Mouse (Mus musculus) hindbrain, embryonic 13.5 days (tissue): ENCODE results near the gene Depdc1b. TPM values are rescaled to one million over a fixed set of nuclear protein-coding genes. Genes with fewer than 3 reads are reported as not detected.

Experiments used
- ATAC-seq: fragments of 200-750 bp; cut with Nextera tagmentation; 2 replicates; pipeline ENCODE4 v1.8.0; 2017; ENCODE audit warnings: moderate TSS enrichment; ENCODE audit not compliant: low FRiP score
- H3K27ac ChIP-seq: fragments of 300-500 bp; sonication (generic); 2 replicates; pipeline ENCODE4 v1.5.1; 2015; ENCODE audit warnings: inconsistent platforms, mild to moderate bottlenecking, moderate library complexity
- H3K27me3 ChIP-seq: fragments of 300-500 bp; sonication (generic); 2 replicates; pipeline ENCODE4 v1.6.1; 2015; ENCODE audit warnings: mild to moderate bottlenecking, inconsistent platforms
- H3K36me3 ChIP-seq: fragments of 300-500 bp; sonication (generic); 2 replicates; pipeline ENCODE4 v1.6.1; 2015; ENCODE audit warnings: mild to moderate bottlenecking, inconsistent platforms
- H3K4me1 ChIP-seq: fragments of 300-500 bp; sonication (generic); replicated peaks from 2 replicates; pipeline ENCODE4 v1.6.1; 2015; ENCODE audit warnings: inconsistent platforms
- H3K4me2 ChIP-seq: fragments of 300-500 bp; sonication (generic); 2 replicates; pipeline ENCODE4 v1.6.1; 2015; ENCODE audit warnings: inconsistent platforms, mild to moderate bottlenecking, moderate library complexity
- H3K4me3 ChIP-seq: fragments of 300-500 bp; sonication (generic); 2 replicates; pipeline ENCODE4 v1.5.1; 2015; ENCODE audit warnings: mild to moderate bottlenecking, inconsistent platforms
- H3K9ac ChIP-seq: fragments of 300-500 bp; sonication (generic); 2 replicates; pipeline ENCODE4 v1.6.1; 2015; ENCODE audit warnings: mild to moderate bottlenecking, inconsistent platforms
- H3K9me3 ChIP-seq: fragments of 300-500 bp; sonication (generic); 2 replicates; pipeline ENCODE4 v1.6.1; 2016; ENCODE audit warnings: inconsistent platforms
- WGBS: fragments of 180-500 bp; shearing (Covaris S2); methylation state at CpG from one replicate; pipeline ENCODE4 v1.1.7; 2015; 5-methylcytosine and 5-hydroxymethylcytosine counted together
- polyA plus RNA-seq: library from polyadenylated mRNA; unstranded; fragments of >200 nt; fragmentation: Nextera tagmentation; extraction: Ambion mirVana; gene quantifications from 2 replicates; pipeline ENCODE4 v1.2.1, GENCODE M21; 2015

Gene Depdc1b
- polyA plus RNA-seq, 1 experiment from 2014 or later, result 2.3 TPM

- Histone ChIP-seq H3K27ac (no peak overlapping the region), H3K4me2 (no peak overlapping the region), H3K36me3 (no peaks in the 10 kb centered on the region), H3K9me3 (no peaks in the 10 kb centered on the region), H3K4me1 (0 out of 2 replicates have a peak, but pooled peaks cover 4% of the 10 kb centered on the region), H3K4me3 (no peak overlapping the region), H3K9ac (no peak overlapping the region), H3K27me3 (no peaks in the 10 kb centered on the region)
- WGBS, result 89% methylated on average over 7 of the region's 7 CpGs
- no peak for ATAC-seq
Measured at GRCm38 (mm10) chr13:108338076-108338836, 22.1 kb downstream of the Depdc1b start.

GRCm38 (mm10) chr13:108339907-108340596 lies 23.9 kb downstream of the Depdc1b start:
- no peak for ATAC-seq
- 88% methylated on average over 10 of the region's 10 CpGs for WGBS
- Histone ChIP-seq H3K27me3 (no peaks in the 10 kb centered on the region), H3K36me3 (no peaks in the 10 kb centered on the region), H3K9me3 (no peaks in the 10 kb centered on the region), H3K4me2 (no peak overlapping the region), H3K9ac (no peak overlapping the region), H3K27ac (no peak overlapping the region), H3K4me1 (0 out of 2 replicates have a peak, but pooled peaks cover 4% of the 10 kb centered on the region), H3K4me3 (no peak overlapping the region)

GRCm38 (mm10) chr13:108341585-108341984 lies 25.5 kb downstream of the Depdc1b start:
- Histone ChIP-seq H3K27ac (no peak overlapping the region), H3K36me3 (no peaks in the 10 kb centered on the region), H3K4me3 (no peak overlapping the region), H3K4me1 (0 out of 2 replicates have a peak, but pooled peaks cover 4% of the 10 kb centered on the region), H3K27me3 (no peaks in the 10 kb centered on the region), H3K9ac (no peak overlapping the region), H3K9me3 (no peaks in the 10 kb centered on the region), H3K4me2 (no peak overlapping the region)
- 75% methylated on average over 7 of the region's 7 CpGs for whole genome bisulfite sequencing
- ATAC-seq, result no peak

GRCm38 (mm10) chr13:108345756-108346155 lies 29.6 kb downstream of the Depdc1b start:
- Histone ChIP-seq H3K36me3 (no peaks in the 10 kb centered on the region), H3K4me3 (no peak overlapping the region), H3K4me1 (no peaks in the 10 kb centered on the region), H3K27ac (no peak overlapping the region), H3K9me3 (no peaks in the 10 kb centered on the region), H3K4me2 (no peak overlapping the region), H3K9ac (no peak overlapping the region), H3K27me3 (no peaks in the 10 kb centered on the region)
- 89% methylated on average over 4 of the region's 4 CpGs for WGBS
- ATAC-seq, result no peak

GRCm38 (mm10) chr13:108347016-108347415 lies 30.9 kb downstream of the Depdc1b start:
- no peaks in the 10 kb centered on the region for H3K27me3 ChIP-seq
- H3K9me3 ChIP-seq, result no peaks in the 10 kb centered on the region
- no peak overlapping the region for H3K4me2 ChIP-seq
- ATAC-seq, result peak; percentile 61; the same call in 1 of the 2 replicates
- H3K9ac ChIP-seq, result no peak overlapping the region
- 51% methylated on average over 4 of the region's 4 CpGs for WGBS
- no peak overlapping the region for H3K4me3 ChIP-seq
- H3K27ac ChIP-seq, result no peak overlapping the region
- no peaks in the 10 kb centered on the region for H3K36me3 ChIP-seq
- no peaks in the 10 kb centered on the region for H3K4me1 ChIP-seq

GRCm38 (mm10) chr13:108349624-108350023 lies 33.5 kb downstream of the Depdc1b start:
- H3K36me3 ChIP-seq, result no peaks in the 10 kb centered on the region
- H3K4me1 ChIP-seq, result no peaks in the 10 kb centered on the region
- H3K4me3 ChIP-seq, result no peak overlapping the region
- H3K4me2 ChIP-seq, result no peak overlapping the region
- 72% methylated on average over 5 of the region's 5 CpGs for WGBS
- H3K27me3 ChIP-seq, result no peaks in the 10 kb centered on the region
- H3K9me3 ChIP-seq, result no peaks in the 10 kb centered on the region
- no peak for ATAC-seq
- no peak overlapping the region for H3K9ac ChIP-seq
- no peak overlapping the region for H3K27ac ChIP-seq

GRCm38 (mm10) chr13:108353781-108354180 lies 37.6 kb downstream of the Depdc1b start:
- 91% methylated on average over 5 of the region's 5 CpGs for WGBS
- H3K9ac ChIP-seq, result no peak overlapping the region
- no peak overlapping the region for H3K4me2 ChIP-seq
- no peak for ATAC-seq
- no peak overlapping the region for H3K27ac ChIP-seq
- no peaks in the 10 kb centered on the region for H3K36me3 ChIP-seq
- no peak overlapping the region for H3K4me3 ChIP-seq
- H3K9me3 ChIP-seq, result no peaks in the 10 kb centered on the region
- peaks cover 11% of the 10 kb centered on the region for H3K4me1 ChIP-seq
- H3K27me3 ChIP-seq, result no peaks in the 10 kb centered on the region

- no peak for ATAC-seq
- H3K27me3 ChIP-seq, result no peaks in the 10 kb centered on the region
- no peaks in the 10 kb centered on the region for H3K36me3 ChIP-seq
- no peak overlapping the region for H3K4me3 ChIP-seq
- H3K4me1 ChIP-seq, result peaks cover 13% of the 10 kb centered on the region
- no peak overlapping the region for H3K4me2 ChIP-seq
- H3K9ac ChIP-seq, result no peak overlapping the region
- no peak overlapping the region for H3K27ac ChIP-seq
- 91% methylated on average over 12 of the region's 12 CpGs for WGBS
- H3K9me3 ChIP-seq, result no peaks in the 10 kb centered on the region
Measured at GRCm38 (mm10) chr13:108354804-108355552, 38.8 kb downstream of the Depdc1b start.

- no peak overlapping the region for H3K9ac ChIP-seq
- no peak overlapping the region for H3K4me3 ChIP-seq
- H3K27ac ChIP-seq, result no peak overlapping the region
- 53% methylated on average over 10 of the region's 10 CpGs for WGBS
- no peak overlapping the region for H3K4me2 ChIP-seq
- H3K36me3 ChIP-seq, result no peaks in the 10 kb centered on the region
- H3K4me1 ChIP-seq, result peaks cover 13% of the 10 kb centered on the region
- no peaks in the 10 kb centered on the region for H3K9me3 ChIP-seq
- no peaks in the 10 kb centered on the region for H3K27me3 ChIP-seq
- ATAC-seq, result no peak
Measured at GRCm38 (mm10) chr13:108357362-108357761, 41.2 kb downstream of the Depdc1b start.

GRCm38 (mm10) chr13:108358228-108358627 lies 42.1 kb downstream of the Depdc1b start:
- Histone ChIP-seq H3K27ac (no peak overlapping the region), H3K9me3 (no peaks in the 10 kb centered on the region), H3K27me3 (no peaks in the 10 kb centered on the region), H3K4me1 (peaks cover 13% of the 10 kb centered on the region), H3K36me3 (no peaks in the 10 kb centered on the region), H3K4me3 (no peak overlapping the region), H3K9ac (no peak overlapping the region), H3K4me2 (no peak overlapping the region)
- peak; percentile 46; the same call in 1 of the 2 replicates for ATAC-seq
- WGBS, result 48% methylated on average over 3 of the region's 3 CpGs

GRCm38 (mm10) chr13:108367496-108367895 lies 51.4 kb downstream of the Depdc1b start:
- no peak overlapping the region for H3K4me2 ChIP-seq
- no peak for ATAC-seq
- H3K36me3 ChIP-seq, result peaks cover 4% of the 10 kb centered on the region; the same call in 1 of the 2 replicates
- no peak overlapping the region for H3K4me3 ChIP-seq
- H3K27ac ChIP-seq, result no peak overlapping the region
- H3K27me3 ChIP-seq, result no peaks in the 10 kb centered on the region
- WGBS, result 96% methylated on average over 12 of the region's 12 CpGs
- H3K9me3 ChIP-seq, result no peaks in the 10 kb centered on the region
- peaks cover 5% of the 10 kb centered on the region for H3K4me1 ChIP-seq
- H3K9ac ChIP-seq, result no peak overlapping the region

GRCm38 (mm10) chr13:108370241-108370941 lies 54.3 kb downstream of the Depdc1b start:
- 97% methylated on average over 5 of the region's 5 CpGs for WGBS
- H3K27ac ChIP-seq, result no peak overlapping the region
- H3K4me3 ChIP-seq, result no peak overlapping the region
- no peak for ATAC-seq
- H3K36me3 ChIP-seq, result no peaks in the 10 kb centered on the region
- H3K4me1 ChIP-seq, result peaks cover 5% of the 10 kb centered on the region
- H3K4me2 ChIP-seq, result no peak overlapping the region
- H3K27me3 ChIP-seq, result no peaks in the 10 kb centered on the region
- no peak overlapping the region for H3K9ac ChIP-seq
- H3K9me3 ChIP-seq, result no peaks in the 10 kb centered on the region
